Mouse (Mus musculus) splenic B cell, adult 2 months (primary cell): ENCODE data around the gene Slc35f4.
"Not testable (repeated sequence)": the region's sequence is repeated elsewhere in the genome, so short reads cannot be mapped to it uniquely, and the experiment has no call there.

Experiments
- DNase-seq: peaks from one replicate; pipeline ENCODE4 v3.0.0-alpha.2; 2011; ENCODE audit warnings: low read depth, low spot score
- H3K27me3 ChIP-seq: 2 replicates; pipeline ENCODE4 v1.6.1; 2012; ENCODE audit warnings: mild to moderate bottlenecking, low read length, moderate library complexity, mixed read lengths; ENCODE audit not compliant: control insufficient read depth, poor library complexity, insufficient read depth, severe bottlenecking
- H3K36me3 ChIP-seq: 2 replicates; pipeline ENCODE4 v1.6.1; 2012; ENCODE audit warnings: mild to moderate bottlenecking, low read length, moderate library complexity, mixed read lengths; ENCODE audit not compliant: control insufficient read depth, poor library complexity, insufficient read depth, severe bottlenecking

Gene Slc35f4

GRCm38 (mm10) chr14:49278479-49278878, 247.4 kb downstream of the Slc35f4 start:
- H3K27me3 ChIP-seq, H3K36me3 ChIP-seq, DNase-seq: not testable (repeated sequence)

- DNase-seq, result no peak
- Histone ChIP-seq H3K27me3 (no peaks in the 10 kb centered on the region), H3K36me3 (no peaks in the 10 kb centered on the region)
These were observed 248.2 kb downstream of the Slc35f4 start for GRCm38 (mm10) chr14:49277642-49278041.

GRCm38 (mm10) chr14:49275376-49275775, 250.5 kb downstream of the Slc35f4 start:
- no peaks in the 10 kb centered on the region for H3K36me3 ChIP-seq
- no peaks in the 10 kb centered on the region for H3K27me3 ChIP-seq
- DNase-seq, result no peak

GRCm38 (mm10) chr14:49265286-49266002, 260.4 kb downstream of the Slc35f4 start:
- Histone ChIP-seq H3K27me3 (no peaks in the 10 kb centered on the region), H3K36me3 (no peaks in the 10 kb centered on the region)
- DNase-seq, result no peak
